Mouse (Mus musculus): ENCODE measurements around the gene Ipo4.

Ipo4 gene

GRCm38 (mm10) chr14:55590748-55591330 lies 44.9 kb downstream of the Ipo4 start, which contains the start of gene Psme2:
Gene Psme2, minus strand, starts transcription at chr14:55591113.
- intact Hi-C loops (cut with DNase I): no loop called here

- intact Hi-C loops (cut with DNase I): no loop called here
These were observed 45.8 kb downstream of the Ipo4 start for GRCm38 (mm10) chr14:55589771-55590448.

DNA sequence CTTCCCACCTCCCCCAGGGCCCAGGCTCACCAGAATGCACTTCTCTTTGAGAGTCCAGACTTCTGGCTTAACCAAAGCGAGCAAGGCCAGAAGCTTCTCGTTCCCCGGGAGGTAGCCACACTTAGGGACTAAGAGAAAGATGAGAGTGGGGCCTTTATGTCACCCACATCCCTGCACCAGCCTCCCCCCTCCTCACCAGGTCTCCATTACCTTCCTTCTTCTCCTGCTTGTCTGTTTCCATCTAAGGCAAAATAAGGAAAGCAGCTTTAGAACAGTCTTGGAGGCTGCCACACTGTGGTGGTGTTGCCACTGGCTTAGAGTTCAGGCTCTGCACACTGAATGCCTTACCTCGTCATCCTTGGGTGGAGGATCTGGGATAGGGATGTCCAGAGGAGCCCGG lies 46.5 kb downstream of the Ipo4 start:
- intact Hi-C loops (cut with DNase I): no loop called here

GRCm38 (mm10) chr14:55586149-55586548 lies 49.6 kb downstream of the Ipo4 start:
- intact Hi-C loops (cut with DNase I): no loop called here

- intact Hi-C loops (cut with DNase I): no loop called here
These were observed 50.2 kb downstream of the Ipo4 start for GRCm38 (mm10) chr14:55585566-55585960.

- intact Hi-C loops (cut with DNase I): no loop called here
These were observed 50.8 kb downstream of the Ipo4 start, which contains the start of gene Emc9 for GRCm38 (mm10) chr14:55584702-55585565. Gene Emc9, minus strand, starts transcription at chr14:55585302.

DNA sequence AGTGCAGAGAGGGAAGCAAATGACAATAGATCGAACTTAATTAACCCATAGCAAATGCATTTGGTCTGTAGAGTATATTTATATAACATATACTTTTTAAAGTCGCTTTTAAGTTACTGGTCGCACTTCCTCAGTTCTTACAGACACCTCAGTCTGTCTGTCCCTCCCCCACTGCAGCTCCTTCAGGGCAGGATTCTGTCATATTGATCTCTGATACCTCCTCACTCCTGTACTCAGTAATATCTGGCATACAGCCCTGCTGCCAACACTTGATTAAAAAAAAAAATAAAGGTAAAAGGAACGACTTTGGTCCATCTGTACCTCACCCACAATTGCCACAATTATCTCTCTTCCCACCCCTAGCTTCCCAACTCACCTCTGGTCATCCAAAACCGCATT lies 51.5 kb downstream of the Ipo4 start:
- intact Hi-C loops (cut with DNase I): no loop called here

DNA sequence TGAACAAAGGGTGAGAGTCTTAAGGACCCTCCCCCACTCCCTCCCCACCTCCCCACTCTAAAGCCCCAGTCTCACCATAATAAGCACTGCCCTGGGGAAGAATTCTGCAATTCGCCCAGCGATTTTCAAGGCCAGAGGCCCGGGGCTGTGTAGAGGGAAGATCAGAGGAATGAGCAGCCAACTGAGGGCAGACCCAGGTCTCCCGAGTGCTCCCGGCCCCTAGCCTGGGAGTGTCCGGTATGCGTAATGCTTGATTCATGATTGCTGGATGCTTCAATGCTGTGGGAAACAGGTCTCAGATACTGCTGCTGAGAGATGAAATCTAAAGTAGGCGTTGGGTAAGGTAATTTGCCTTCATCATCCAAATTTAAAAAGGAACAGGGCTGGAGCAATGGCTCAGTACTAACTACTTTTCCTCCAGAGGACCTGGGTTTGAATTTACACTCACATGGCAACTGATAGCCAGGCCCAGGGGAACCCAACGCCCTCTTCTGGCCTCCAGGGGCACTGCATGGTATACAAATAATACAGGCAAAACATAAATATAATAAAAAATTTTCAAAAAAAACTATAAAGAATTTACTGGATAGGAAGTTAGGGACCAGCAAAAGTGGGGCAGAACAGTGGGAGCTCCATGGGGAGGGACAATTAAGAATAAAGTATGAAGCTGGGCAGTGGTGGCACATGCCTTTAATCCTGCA lies 53.6 kb downstream of the Ipo4 start:
- intact Hi-C loops (cut with DNase I): no loop called here

- intact Hi-C loops (cut with DNase I): no loop called here
These were observed 55.0 kb downstream of the Ipo4 start for GRCm38 (mm10) chr14:55580731-55581130.

DNA sequence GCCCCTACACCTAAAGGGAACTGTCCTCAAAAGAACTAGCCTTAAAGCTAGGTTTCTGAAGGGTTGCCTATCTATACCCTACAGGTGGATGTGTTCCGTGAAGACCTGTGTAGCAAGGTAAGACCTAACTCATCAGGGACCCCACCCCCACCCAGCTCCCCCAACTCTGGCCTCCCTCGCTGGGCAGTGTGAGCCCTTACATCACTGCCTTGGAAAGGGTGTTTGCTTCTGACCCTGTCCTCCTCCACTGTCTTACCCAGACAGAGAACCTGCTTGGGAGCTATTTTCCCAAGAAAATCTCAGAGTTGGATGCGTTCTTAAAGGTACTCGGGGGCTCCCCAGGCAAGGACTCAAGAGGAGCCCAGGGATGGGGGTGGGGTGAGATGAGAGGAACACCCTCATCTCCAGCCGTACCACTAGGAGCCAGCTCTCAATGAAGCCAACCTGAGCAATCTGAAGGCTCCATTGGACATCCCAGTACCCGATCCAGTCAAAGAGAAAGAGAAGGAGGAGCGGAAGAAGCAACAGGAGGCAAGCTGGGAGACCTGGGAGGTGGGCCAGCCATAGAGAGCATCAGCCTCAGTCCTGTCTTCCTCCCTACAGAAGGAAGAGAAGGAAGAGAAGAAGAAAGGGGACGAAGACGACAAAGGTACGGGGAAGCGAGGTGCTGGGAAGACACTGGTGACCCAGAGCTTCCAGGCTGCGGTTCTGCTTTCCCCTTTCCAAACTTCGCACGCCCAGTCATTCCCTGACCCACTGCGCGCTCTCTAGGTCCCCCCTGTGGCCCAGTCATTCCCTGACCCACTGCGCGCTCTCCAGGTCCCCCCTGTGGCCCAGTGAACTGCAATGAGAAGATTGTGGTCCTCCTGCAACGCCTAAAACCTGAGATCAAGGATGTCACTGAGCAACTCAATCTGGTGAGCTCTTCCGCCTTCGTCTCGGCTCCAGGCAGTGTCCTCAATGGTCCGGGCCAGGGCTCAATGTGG lies 56.0 kb downstream of the Ipo4 start:
- intact Hi-C loops (cut with DNase I): no loop called here

- intact Hi-C loops (cut with DNase I): no loop called here
These were observed 57.0 kb downstream of the Ipo4 start for GRCm38 (mm10) chr14:55578668-55579269.

- intact Hi-C loops (cut with DNase I): no loop called here
These were observed 57.7 kb downstream of the Ipo4 start, which contains the start of gene Psme1 for GRCm38 (mm10) chr14:55577871-55578667. Gene Psme1, plus strand, starts transcription at chr14:55578123.

GRCm38 (mm10) chr14:55576376-55576775 lies 59.4 kb downstream of the Ipo4 start:
- intact Hi-C loops (cut with DNase I): no loop called here

- intact Hi-C loops (cut with DNase I): no loop called here
These were observed 60.0 kb downstream of the Ipo4 start for GRCm38 (mm10) chr14:55575711-55576110.

Measured in adrenal gland (tissue).